Mouse (Mus musculus) E14TG2a.4 (cell line): ENCODE results near the gene Aldh6a1.

Source experiments
- CTCF ChIP-seq: conservative IDR thresholded peaks from 2 replicates; pipeline ENCODE4 v1.5.1; 2014; ENCODE audit warnings: low read length
- NANOG ChIP-seq: IDR thresholded peaks from 2 replicates; pipeline ENCODE4 v1.6.1; 2014; ENCODE audit warnings: borderline replicate concordance, low read length, mixed read lengths
- POU5F1 ChIP-seq: IDR thresholded peaks from 2 replicates; pipeline ENCODE4 v1.6.1; 2014; ENCODE audit warnings: low read length, borderline replicate concordance

GRCm38 (mm10) chr12:84382369-84382768 is 68.4 kb downstream of the Aldh6a1 start:
- TF ChIP-seq CTCF: no peak
- no peak for TF ChIP-seq NANOG
- no peak for TF ChIP-seq POU5F1
